Mouse (Mus musculus): Measurements from ENCODE around the gene Bcat1.

Gene Bcat1

GRCm38 (mm10) chr6:145056102-145056501 is 19.9 kb downstream of the Bcat1 start:
- DNase-seq (ENCODE audit: low read depth), result peak; percentile 28

- DNase-seq (ENCODE audit: low read depth), result no peak
Observed at GRCm38 (mm10) chr6:145055277-145055858, 20.6 kb downstream of the Bcat1 start.

- no peak for DNase-seq (ENCODE audit: low read depth)
Observed at GRCm38 (mm10) chr6:145052669-145053068, 23.3 kb downstream of the Bcat1 start.

GRCm38 (mm10) chr6:145050899-145051298 is 25.1 kb downstream of the Bcat1 start:
- DNase-seq (ENCODE audit: low read depth), result no peak

- no peak for DNase-seq (ENCODE audit: low read depth)
Observed at GRCm38 (mm10) chr6:145048131-145048997, 27.6 kb downstream of the Bcat1 start.

GRCm38 (mm10) chr6:145047445-145047857 is 28.5 kb downstream of the Bcat1 start:
- no peak for DNase-seq (ENCODE audit: low read depth)

- no peak for DNase-seq (ENCODE audit: low read depth)
Observed at GRCm38 (mm10) chr6:145046266-145046890, 29.6 kb downstream of the Bcat1 start.

- DNase-seq (ENCODE audit: low read depth), result no peak
Observed at GRCm38 (mm10) chr6:145044916-145045574, 30.9 kb downstream of the Bcat1 start.

- no peak for DNase-seq (ENCODE audit: low read depth)
Observed at GRCm38 (mm10) chr6:145040732-145041131, 35.3 kb downstream of the Bcat1 start.

GRCm38 (mm10) chr6:145037626-145038025 is 38.4 kb downstream of the Bcat1 start:
- DNase-seq (ENCODE audit: low read depth), result no peak

GRCm38 (mm10) chr6:145035412-145035811 is 40.6 kb downstream of the Bcat1 start:
- DNase-seq (ENCODE audit: low read depth), result no peak

- no peak for DNase-seq (ENCODE audit: low read depth)
Observed at GRCm38 (mm10) chr6:145030587-145030986, 45.4 kb downstream of the Bcat1 start.

GRCm38 (mm10) chr6:145023990-145024389 is 52.0 kb downstream of the Bcat1 start:
- DNase-seq (ENCODE audit: low read depth), result no peak

- peak; percentile 66 for DNase-seq (ENCODE audit: low read depth)
Observed at GRCm38 (mm10) chr6:145022966-145023725, 52.8 kb downstream of the Bcat1 start.

GRCm38 (mm10) chr6:145022349-145022748 is 53.6 kb downstream of the Bcat1 start:
- DNase-seq (ENCODE audit: low read depth), result no peak

GRCm38 (mm10) chr6:145020553-145020952 is 55.4 kb downstream of the Bcat1 start:
- DNase-seq (ENCODE audit: low read depth), result no peak

- no peak for DNase-seq (ENCODE audit: low read depth)
Observed at GRCm38 (mm10) chr6:145018295-145018694, 57.7 kb downstream of the Bcat1 start.

GRCm38 (mm10) chr6:145017508-145017907 is 58.5 kb downstream of the Bcat1 start:
- no peak for DNase-seq (ENCODE audit: low read depth)

- DNase-seq (ENCODE audit: low read depth), result no peak
Observed at GRCm38 (mm10) chr6:145016639-145017038, 59.3 kb downstream of the Bcat1 start.

GRCm38 (mm10) chr6:145014944-145015343 is 61.0 kb downstream of the Bcat1 start:
- no peak for DNase-seq (ENCODE audit: low read depth)

GRCm38 (mm10) chr6:145012699-145013098 is 63.3 kb downstream of the Bcat1 start:
- no peak for DNase-seq (ENCODE audit: low read depth)

GRCm38 (mm10) chr6:145011141-145011540 is 64.8 kb downstream of the Bcat1 start:
- no peak for DNase-seq (ENCODE audit: low read depth)
